Mouse (Mus musculus) heart, adult 2 months (tissue): ENCODE measurements around the gene Ptms. TPM values are rescaled to one million over a fixed set of nuclear protein-coding genes. Genes with fewer than 3 reads are reported as not detected.

ENCODE experiments used
- DNase-seq, 2 experiments: peaks; one replicate each; pipeline ENCODE4 v3.0.0; 2021
- H3K27ac ChIP-seq: fragments of 200-600 bp; 2 replicates; pipeline ENCODE4 v1.8.1; 2022
- H3K27me3 ChIP-seq: fragments of 200-500 bp; 2 replicates; pipeline ENCODE4 v1.6.1; 2012; ENCODE audit warnings: mild to moderate bottlenecking, low read length, inconsistent platforms, mixed read lengths; ENCODE audit not compliant: control insufficient read depth, insufficient read depth
- H3K36me3 ChIP-seq: fragments of 200-500 bp; 2 replicates; pipeline ENCODE4 v1.6.1; 2012; ENCODE audit warnings: low read length, inconsistent platforms; ENCODE audit not compliant: control insufficient read depth, insufficient read depth
- H3K4me1 ChIP-seq: fragments of 200-500 bp; 2 replicates; pipeline ENCODE4 v1.6.1; 2011; ENCODE audit warnings: low read length; ENCODE audit not compliant: control insufficient read depth, insufficient read depth
- H3K4me3 ChIP-seq: fragments of 200-600 bp; 2 replicates; pipeline ENCODE4 v1.8.1; 2022
- H3K79me2 ChIP-seq: fragments of 200-500 bp; replicated peaks from 2 replicates; pipeline ENCODE4 v1.6.1; 2012; ENCODE audit warnings: mild to moderate bottlenecking, inconsistent platforms, low read length, moderate library complexity, mixed read lengths; ENCODE audit not compliant: control insufficient read depth, insufficient read depth
- H3K9ac ChIP-seq: fragments of 200-500 bp; 2 replicates; pipeline ENCODE4 v1.6.1; 2012; ENCODE audit warnings: low read depth, mild to moderate bottlenecking, control low read depth, inconsistent platforms, low read length, mixed read lengths
- CTCF ChIP-seq: fragments of 200-600 bp; IDR thresholded peaks from 2 replicates; pipeline ENCODE4 v1.8.1; 2022; ENCODE audit warnings: antibody characterized with exemption, mild to moderate bottlenecking, moderate library complexity
- EP300 ChIP-seq: fragments of 200-500 bp; IDR thresholded peaks from 2 replicates; pipeline ENCODE4 v1.6.1; 2011; ENCODE audit warnings: low read depth, low read length, control low read depth; ENCODE audit not compliant: insufficient read depth
- POLR2A ChIP-seq: fragments of 200-500 bp; IDR thresholded peaks from 2 replicates; pipeline ENCODE4 v1.6.1; 2011; ENCODE audit warnings: mild to moderate bottlenecking, low read depth, low read length, control low read depth; ENCODE audit not compliant: insufficient read depth
- WGBS: fragments of 180-500 bp; shearing (Covaris S2); methylation state at CpG from one replicate; pipeline ENCODE4 v1.1.7; 2018; 5-methylcytosine and 5-hydroxymethylcytosine counted together
- intact Hi-C: fragments of 180-260 bp; cut with DNase I; formaldehyde crosslinking; loops from one replicate; pipeline ENCODE4 v1.15.1; 2025
- polyA plus RNA-seq: library from polyadenylated mRNA; depleted of rRNA; stranded (reverse); fragments of >200 nt; gene quantifications from 2 replicates; pipeline ENCODE4 v1.2.3, GENCODE M21; 2012; rRNA removed
- total RNA-seq, 2 experiments: library from RNA; stranded (reverse); gene quantifications; 2 replicates each; pipeline ENCODE4 v1.2.3; 2021

Gene Ptms
- total and polyA plus RNA-seq, 3 experiments: 154 to 614 (median 163) TPM

DNA sequence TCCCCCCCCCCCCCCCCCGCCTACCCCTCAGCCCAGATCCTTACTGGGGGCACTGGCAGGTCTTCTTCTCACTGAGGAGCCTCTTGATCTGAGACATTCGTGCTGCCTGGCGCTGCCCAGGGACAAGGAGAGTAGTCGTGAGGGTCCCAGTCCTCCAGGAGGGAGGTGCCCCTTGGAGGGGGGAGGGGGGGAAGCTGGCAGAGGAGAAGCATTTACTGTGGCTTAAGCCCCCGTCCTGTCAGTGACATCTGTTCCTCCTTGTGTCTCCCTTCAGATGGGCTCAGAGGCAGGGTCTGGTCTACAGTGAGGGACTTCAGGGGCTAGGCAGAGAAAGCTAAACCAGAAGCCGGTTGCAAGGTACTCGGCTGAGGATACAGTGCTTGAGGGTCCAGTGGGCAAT is 53.3 kb downstream of the Ptms start:
- Histone ChIP-seq H3K4me1 (no peaks in the 10 kb centered on the region), H3K4me3 (no peak overlapping the region), H3K36me3 (no peaks in the 10 kb centered on the region), H3K9ac (no peak overlapping the region), H3K27me3 (no peaks in the 10 kb centered on the region), H3K79me2 (no peaks in the 10 kb centered on the region), H3K27ac (no peak overlapping the region)
- DNase-seq: no peak
- no peak for TF ChIP-seq EP300
- TF ChIP-seq POLR2A: no peak
- no peak for TF ChIP-seq CTCF
- WGBS: 74% methylated on average over 6 of the region's 7 CpGs
- intact Hi-C loops: no loop called here

DNA sequence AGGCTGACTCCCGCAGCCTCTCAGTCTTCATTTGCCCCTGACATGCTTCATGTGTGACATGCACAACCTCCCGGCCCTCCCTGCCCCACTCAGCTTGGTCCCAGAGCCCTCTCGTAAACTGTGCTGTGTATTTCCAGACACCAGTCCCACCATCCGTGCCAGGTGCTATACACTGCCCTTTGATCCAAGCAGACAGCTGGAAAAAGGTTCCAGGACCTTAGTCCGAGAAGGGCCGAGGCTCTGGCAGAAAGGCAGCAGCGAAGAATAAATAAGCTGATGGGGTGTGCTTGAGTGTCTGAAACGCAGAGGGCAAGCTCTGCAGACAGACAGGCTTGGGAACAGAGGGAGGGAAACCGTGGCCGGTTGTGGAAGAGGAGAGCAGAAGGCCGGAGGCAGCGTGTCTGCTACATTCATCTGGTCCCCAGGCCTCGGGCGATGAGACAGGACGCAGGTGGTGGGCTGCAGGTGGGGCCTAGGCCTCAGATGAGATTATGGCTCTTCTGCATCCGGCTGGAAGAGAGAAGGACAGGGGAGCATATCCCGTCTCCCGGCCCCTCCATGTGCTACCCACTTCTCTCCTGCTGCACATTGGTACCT is 54.0 kb downstream of the Ptms start:
- H3K27me3 ChIP-seq: no peaks in the 10 kb centered on the region
- no peaks in the 10 kb centered on the region for H3K4me1 ChIP-seq
- intact Hi-C loops: no loop called here
- no peaks in the 10 kb centered on the region for H3K36me3 ChIP-seq
- 80% methylated on average over 18 of the region's 18 CpGs for WGBS
- no peak for DNase-seq
- H3K9ac ChIP-seq: no peak overlapping the region
- no peaks in the 10 kb centered on the region for H3K79me2 ChIP-seq
- H3K4me3 ChIP-seq: no peak overlapping the region
- no peak for TF ChIP-seq EP300
- TF ChIP-seq CTCF: no peak
- no peak for TF ChIP-seq POLR2A
- H3K27ac ChIP-seq: no peak overlapping the region

Other genes with a start within 250 kb of the Ptms start
- 10 to 100 TPM; 71.4 to 78.8 TPM for gene Emg1, start 207.9 kb downstream of the Ptms start, total RNA-seq
- gene Emg1, start 207.9 kb downstream of the Ptms start, polyA plus RNA-seq: 51.8 and 79.0 TPM in 2 replicates
- gene Phb2, start 207.8 kb downstream of the Ptms start, total RNA-seq: 100 to 1,000 TPM; 260 to 292 TPM
- 184 and 200 TPM in 2 replicates for gene Phb2, start 207.8 kb downstream of the Ptms start, polyA plus RNA-seq
- gene Ptpn6, start 181.4 kb downstream of the Ptms start, total RNA-seq: 1 to 10 TPM; 3.1 to 4.4 TPM
- 4.5 and 8.2 TPM in 2 replicates for gene Ptpn6, start 181.4 kb downstream of the Ptms start, polyA plus RNA-seq
- 100 to 1,000 TPM; 280 to 314 TPM for gene Grcc10, start 178.7 kb downstream of the Ptms start, total RNA-seq
- gene Grcc10, start 178.7 kb downstream of the Ptms start, polyA plus RNA-seq: 296 and 328 TPM in 2 replicates
- gene Gm45234, start 164.1 kb downstream of the Ptms start, total RNA-seq: 1 to 10 TPM in 1 of 2 experiments, not detected in 1; 1.9 TPM
- gene Gm45234, start 164.1 kb downstream of the Ptms start, polyA plus RNA-seq: not detected in 2 replicates
- gene Atn1, start 163.6 kb downstream of the Ptms start, total RNA-seq: 10 to 100 TPM; 44.3 to 47.8 TPM
- gene Atn1, start 163.6 kb downstream of the Ptms start, polyA plus RNA-seq: 24.5 and 32.8 TPM in 2 replicates
- 1 to 10 TPM; 2.4 to 2.7 TPM for gene Eno2, start 150.4 kb downstream of the Ptms start, total RNA-seq
- gene Eno2, start 150.4 kb downstream of the Ptms start, polyA plus RNA-seq: 2.4 and 2.7 TPM in 2 replicates
- not detected for gene Lrrc23, start 140.4 kb downstream of the Ptms start, total RNA-seq
- 0.53 and 3.2 TPM in 2 replicates for gene Lrrc23, start 140.4 kb downstream of the Ptms start, polyA plus RNA-seq
- 1 to 10 TPM; 3.2 TPM for gene Spsb2, start 111.4 kb downstream of the Ptms start, total RNA-seq
- 2.8 and 4.4 TPM in 2 replicates for gene Spsb2, start 111.4 kb downstream of the Ptms start, polyA plus RNA-seq
- gene Tpi1, start 105.8 kb downstream of the Ptms start, total RNA-seq: 100 to 1,000 TPM; 788 to 884 TPM
- gene Tpi1, start 105.8 kb downstream of the Ptms start, polyA plus RNA-seq: 870 and 1,222 TPM in 2 replicates
- gene Usp5, start 90.6 kb downstream of the Ptms start, total RNA-seq: 10 to 100 TPM; 68.4 to 72.3 TPM
- gene Usp5, start 90.6 kb downstream of the Ptms start, polyA plus RNA-seq: 51.0 and 74.9 TPM in 2 replicates
- gene Cdca3, start 90.6 kb downstream of the Ptms start, total RNA-seq: under 1 TPM; 0.32 to 0.70 TPM
- gene Cdca3, start 90.6 kb downstream of the Ptms start, polyA plus RNA-seq: 0.72 and 1.9 TPM in 2 replicates
- gene Gnb3, start 79.8 kb downstream of the Ptms start, total RNA-seq: 10 to 100 TPM in 1 of 2 experiments, 1 to 10 TPM in 1; 6.1 to 10.9 TPM
- 6.9 and 14.0 TPM in 2 replicates for gene Gnb3, start 79.8 kb downstream of the Ptms start, polyA plus RNA-seq
- 10 to 100 TPM in 1 of 2 experiments, 1 to 10 TPM in 1; 6.9 to 10.6 TPM for gene P3h3, start 62.4 kb downstream of the Ptms start, total RNA-seq
- gene P3h3, start 62.4 kb downstream of the Ptms start, polyA plus RNA-seq: 15.5 and 16.2 TPM in 2 replicates
- under 1 TPM; 0.41 to 0.44 TPM for gene Gpr162, start 56.1 kb downstream of the Ptms start, total RNA-seq
- 1.0 and 1.4 TPM in 2 replicates for gene Gpr162, start 56.1 kb downstream of the Ptms start, polyA plus RNA-seq
- under 1 TPM; 0.34 to 0.57 TPM for gene Cd4, start 31.9 kb downstream of the Ptms start, total RNA-seq
- gene Cd4, start 31.9 kb downstream of the Ptms start, polyA plus RNA-seq: 0.53 and 0.66 TPM in 2 replicates
- under 1 TPM; 0.32 to 0.34 TPM for gene Lag3, start 8.4 kb downstream of the Ptms start, total RNA-seq
- 0.29 and 0.47 TPM in 2 replicates for gene Lag3, start 8.4 kb downstream of the Ptms start, polyA plus RNA-seq
- 100 to 1,000 TPM; 179 to 194 TPM for gene Mlf2, start 11.3 kb upstream of the Ptms start, total RNA-seq
- gene Mlf2, start 11.3 kb upstream of the Ptms start, polyA plus RNA-seq: 259 and 275 TPM in 2 replicates
- 10 to 100 TPM; 83.2 to 99.8 TPM for gene Cops7a, start 45.4 kb upstream of the Ptms start, total RNA-seq
- gene Cops7a, start 45.4 kb upstream of the Ptms start, polyA plus RNA-seq: 208 and 238 TPM in 2 replicates
- under 1 TPM; 0.43 to 0.50 TPM for gene Pianp, start 76.6 kb upstream of the Ptms start, total RNA-seq
- gene Pianp, start 76.6 kb upstream of the Ptms start, polyA plus RNA-seq: 1.7 and 2.0 TPM in 2 replicates
- 10 to 100 TPM; 22.4 to 22.8 TPM for gene Zfp384, start 89.0 kb upstream of the Ptms start, total RNA-seq
- gene Zfp384, start 89.0 kb upstream of the Ptms start, polyA plus RNA-seq: 28.2 and 33.5 TPM in 2 replicates
- 10 to 100 TPM; 26.1 to 27.1 TPM for gene Ing4, start 119.7 kb upstream of the Ptms start, total RNA-seq
- 26.3 and 36.2 TPM in 2 replicates for gene Ing4, start 119.7 kb upstream of the Ptms start, polyA plus RNA-seq
- 1 to 10 TPM; 1.9 to 2.3 TPM for gene Acrbp, start 129.6 kb upstream of the Ptms start, total RNA-seq
- gene Acrbp, start 129.6 kb upstream of the Ptms start, polyA plus RNA-seq: 13.6 and 16.3 TPM in 2 replicates
- under 1 TPM in 1 of 2 experiments, not detected in 1; 0.20 TPM for gene Lpar5, start 147.8 kb upstream of the Ptms start, total RNA-seq
- 1.2 and 2.3 TPM in 2 replicates for gene Lpar5, start 147.8 kb upstream of the Ptms start, polyA plus RNA-seq
- gene Chd4, start 175.9 kb upstream of the Ptms start, total RNA-seq: 100 to 1,000 TPM in 1 of 2 experiments, 10 to 100 TPM in 1; 97.1 to 113 TPM
- 28.3 and 31.6 TPM in 2 replicates for gene Chd4, start 175.9 kb upstream of the Ptms start, polyA plus RNA-seq
- 10 to 100 TPM; 18.9 to 20.3 TPM for gene Nop2, start 211.8 kb upstream of the Ptms start, total RNA-seq
- 8.3 and 13.6 TPM in 2 replicates for gene Nop2, start 211.8 kb upstream of the Ptms start, polyA plus RNA-seq
- 1 to 10 TPM; 5.7 to 7.0 TPM for gene Iffo1, start 225.1 kb upstream of the Ptms start, total RNA-seq
- 19.7 and 21.8 TPM in 2 replicates for gene Iffo1, start 225.1 kb upstream of the Ptms start, polyA plus RNA-seq
- gene Gapdh, start 246.4 kb upstream of the Ptms start, total RNA-seq: 1,000 to 10,000 TPM; 4,018 to 4,312 TPM
- 7,726 and 8,318 TPM in 2 replicates for gene Gapdh, start 246.4 kb upstream of the Ptms start, polyA plus RNA-seq